Mouse (Mus musculus): ENCODE measurements around the gene 4933411K16Rik.
A peak's percentile ranks its signal among the peaks of the same experiment; 100 is the strongest.

The 4933411K16Rik gene

GRCm38 (mm10) chr19:42051948-42052347, at the start of gene 4933411K16Rik:
Gene 4933411K16Rik (plus strand): TSS chr19:42052248.
- DNase-seq (ENCODE audit: low read depth, low spot score) = no peak

GRCm38 (mm10) chr19:42004258-42004657, 47.8 kb upstream of the 4933411K16Rik start:
- no peak for DNase-seq (ENCODE audit: low read depth, low spot score)

GRCm38 (mm10) chr19:42005616-42006015, 46.4 kb upstream of the 4933411K16Rik start:
- no peak for DNase-seq (ENCODE audit: low read depth, low spot score)

- DNase-seq (ENCODE audit: low read depth, low spot score) = no peak
These were observed 45.5 kb upstream of the 4933411K16Rik start for GRCm38 (mm10) chr19:42006568-42006967.

DNA sequence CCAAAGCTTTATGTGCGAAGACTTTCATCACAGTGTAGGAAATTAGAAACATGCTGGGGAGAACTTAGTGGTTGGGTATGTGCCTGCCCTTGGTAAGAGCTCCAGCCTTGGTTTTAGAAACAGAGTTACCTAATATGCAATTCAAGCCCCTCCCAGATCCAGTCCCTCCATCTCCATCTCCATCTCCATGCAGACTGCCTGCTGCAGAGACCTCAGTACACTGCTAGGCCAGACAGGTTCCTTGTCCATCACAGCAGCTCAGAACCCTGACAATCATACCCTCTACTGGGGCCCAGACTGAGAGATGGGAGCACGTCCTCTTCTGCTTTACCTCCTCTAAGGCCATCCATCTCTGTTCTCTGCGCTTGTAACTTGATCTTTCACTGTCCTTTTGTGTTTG, 43.5 kb upstream of the 4933411K16Rik start:
- no peak for DNase-seq (ENCODE audit: low read depth, low spot score)

DNA sequence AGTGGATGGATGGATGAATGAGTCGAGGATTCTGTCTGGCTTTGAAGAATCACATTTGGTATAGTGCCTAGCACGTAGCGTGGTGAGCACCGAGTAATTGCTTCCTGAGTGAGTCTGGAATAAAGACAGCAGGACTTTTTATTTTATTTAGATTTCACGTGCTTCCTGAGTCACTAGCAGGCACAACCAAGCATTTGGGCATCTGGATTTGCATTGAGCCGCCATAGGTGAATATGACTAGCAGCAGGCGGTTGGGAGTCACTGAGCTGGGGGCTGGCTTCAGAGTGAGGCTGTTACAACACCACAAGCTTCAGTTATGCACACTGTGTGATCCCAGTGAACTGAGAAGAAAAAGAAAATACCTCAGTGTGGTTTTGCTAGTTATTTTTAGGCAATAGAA, 43.0 kb upstream of the 4933411K16Rik start:
- no peak for DNase-seq (ENCODE audit: low read depth, low spot score)

DNA sequence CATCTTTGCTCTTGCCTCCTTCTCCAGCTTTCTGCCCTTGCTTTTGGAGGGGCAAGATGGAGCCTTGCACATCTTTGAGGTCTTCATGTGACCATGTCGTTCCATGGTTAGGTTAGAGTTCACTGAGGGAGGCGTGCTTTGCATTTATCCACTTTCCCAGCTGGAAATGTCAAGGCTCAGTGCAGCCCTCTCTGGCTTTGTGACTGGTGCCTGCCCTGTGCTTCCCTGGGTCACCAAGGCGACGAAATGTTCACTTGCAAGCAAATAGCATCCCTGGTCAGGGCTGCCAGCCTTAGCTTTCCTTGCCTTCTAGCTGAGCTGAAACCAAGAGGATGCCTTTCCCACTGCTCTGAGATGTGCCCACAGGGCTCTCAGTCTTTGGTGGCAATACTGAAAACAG, 41.6 kb upstream of the 4933411K16Rik start:
- no peak for DNase-seq (ENCODE audit: low read depth, low spot score)

DNA sequence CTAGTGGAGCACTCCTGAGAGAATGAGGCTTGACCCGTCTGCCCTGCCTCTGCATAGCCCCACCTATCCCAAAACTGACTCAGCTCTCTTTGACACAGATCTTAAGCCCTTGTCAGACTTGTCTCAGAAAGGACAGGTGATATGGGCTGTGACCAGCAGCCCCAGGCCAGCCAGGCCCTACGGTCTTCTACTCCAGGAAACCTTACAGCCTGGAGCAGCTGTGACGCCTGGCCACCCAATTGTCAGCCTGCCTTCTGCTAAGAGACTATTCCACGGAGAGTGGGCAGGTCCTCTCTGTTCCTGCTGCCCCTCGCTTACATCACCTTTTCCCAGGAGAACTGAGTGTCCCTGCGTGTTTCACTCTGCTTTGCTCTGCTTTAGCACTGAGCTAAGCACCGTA, 40.9 kb upstream of the 4933411K16Rik start:
- no peak for DNase-seq (ENCODE audit: low read depth, low spot score)

DNA sequence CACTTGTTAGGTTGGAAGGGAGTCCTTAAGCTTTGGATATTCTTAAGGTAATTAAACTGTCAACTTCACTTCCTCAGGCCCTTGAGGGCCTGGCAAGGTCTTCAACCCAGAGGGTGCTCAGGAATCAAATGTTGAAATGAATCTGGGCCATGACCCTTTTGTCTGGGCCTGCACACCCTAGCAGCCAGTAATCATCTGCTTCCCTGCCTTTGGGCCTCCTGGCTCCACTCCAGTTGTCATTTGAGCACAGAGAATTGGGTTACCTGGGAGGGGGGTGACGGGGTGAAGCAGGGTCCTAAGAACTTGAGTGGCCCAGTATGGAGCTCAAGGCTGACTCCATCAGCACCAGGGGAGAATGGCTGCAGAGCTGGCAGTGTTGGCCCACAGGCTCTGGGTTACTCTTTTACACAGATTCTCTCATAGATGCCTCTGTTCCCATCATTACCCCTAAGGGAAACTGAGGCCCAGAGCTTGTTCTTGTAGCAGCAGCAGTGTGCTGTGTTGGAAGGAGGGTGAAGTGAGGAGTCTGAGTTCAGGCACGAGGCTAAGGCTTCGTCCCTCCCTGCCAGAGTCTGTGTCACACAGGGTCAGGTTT, 37.7 kb upstream of the 4933411K16Rik start:
- DNase-seq (ENCODE audit: low read depth, low spot score) = no peak

- DNase-seq (ENCODE audit: low read depth, low spot score) = no peak
These were observed 37.0 kb upstream of the 4933411K16Rik start for GRCm38 (mm10) chr19:42015001-42015400.

- DNase-seq (ENCODE audit: low read depth, low spot score) = no peak
These were observed 35.8 kb upstream of the 4933411K16Rik start for GRCm38 (mm10) chr19:42016251-42016650.

GRCm38 (mm10) chr19:42016840-42017239, 35.2 kb upstream of the 4933411K16Rik start:
- no peak for DNase-seq (ENCODE audit: low read depth, low spot score)

DNA sequence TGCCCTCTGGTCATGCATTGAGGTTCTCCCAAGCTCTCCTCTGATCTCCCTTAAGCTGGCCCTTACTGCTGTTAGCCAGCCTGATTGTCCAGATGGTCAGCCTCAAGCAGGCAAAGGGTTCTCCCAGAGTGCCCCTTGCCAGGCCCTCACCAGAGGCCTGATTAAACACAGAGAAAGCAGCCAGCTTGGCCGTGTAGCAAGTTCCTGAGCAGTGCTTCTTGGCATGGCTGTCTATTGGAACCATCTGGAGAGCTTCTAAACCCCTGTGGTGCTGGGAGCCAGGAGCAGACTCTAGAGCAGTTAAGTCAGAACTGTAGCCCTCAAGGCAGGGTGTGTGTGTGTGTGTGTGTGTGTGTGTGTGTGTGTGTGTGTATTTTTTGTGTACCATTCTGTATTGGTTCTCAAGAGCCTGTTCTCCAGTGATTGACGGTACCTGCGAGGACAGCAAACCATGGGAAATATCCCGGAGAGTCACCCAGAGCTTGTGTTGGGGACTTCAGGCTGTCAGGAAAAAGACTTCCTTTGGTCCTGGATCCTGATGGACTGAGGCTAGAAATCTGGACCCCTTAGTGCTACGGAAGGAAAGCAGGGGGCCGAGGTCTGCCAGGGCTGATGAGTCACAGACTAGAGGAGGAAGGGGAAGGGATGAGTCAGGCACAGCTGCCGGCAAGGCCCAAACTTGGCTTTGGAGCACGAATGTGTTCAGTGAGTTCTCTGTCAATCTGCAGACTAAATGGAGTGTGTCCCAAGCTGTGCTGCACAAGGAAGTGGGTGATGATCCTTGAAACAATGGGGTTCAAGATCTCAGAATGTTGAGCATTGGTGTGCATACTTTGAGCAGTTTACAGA, 34.4 kb upstream of the 4933411K16Rik start:
- no peak for DNase-seq (ENCODE audit: low read depth, low spot score)

- DNase-seq (ENCODE audit: low read depth, low spot score) = no peak
These were observed 33.0 kb upstream of the 4933411K16Rik start for GRCm38 (mm10) chr19:42019011-42019522.

DNA sequence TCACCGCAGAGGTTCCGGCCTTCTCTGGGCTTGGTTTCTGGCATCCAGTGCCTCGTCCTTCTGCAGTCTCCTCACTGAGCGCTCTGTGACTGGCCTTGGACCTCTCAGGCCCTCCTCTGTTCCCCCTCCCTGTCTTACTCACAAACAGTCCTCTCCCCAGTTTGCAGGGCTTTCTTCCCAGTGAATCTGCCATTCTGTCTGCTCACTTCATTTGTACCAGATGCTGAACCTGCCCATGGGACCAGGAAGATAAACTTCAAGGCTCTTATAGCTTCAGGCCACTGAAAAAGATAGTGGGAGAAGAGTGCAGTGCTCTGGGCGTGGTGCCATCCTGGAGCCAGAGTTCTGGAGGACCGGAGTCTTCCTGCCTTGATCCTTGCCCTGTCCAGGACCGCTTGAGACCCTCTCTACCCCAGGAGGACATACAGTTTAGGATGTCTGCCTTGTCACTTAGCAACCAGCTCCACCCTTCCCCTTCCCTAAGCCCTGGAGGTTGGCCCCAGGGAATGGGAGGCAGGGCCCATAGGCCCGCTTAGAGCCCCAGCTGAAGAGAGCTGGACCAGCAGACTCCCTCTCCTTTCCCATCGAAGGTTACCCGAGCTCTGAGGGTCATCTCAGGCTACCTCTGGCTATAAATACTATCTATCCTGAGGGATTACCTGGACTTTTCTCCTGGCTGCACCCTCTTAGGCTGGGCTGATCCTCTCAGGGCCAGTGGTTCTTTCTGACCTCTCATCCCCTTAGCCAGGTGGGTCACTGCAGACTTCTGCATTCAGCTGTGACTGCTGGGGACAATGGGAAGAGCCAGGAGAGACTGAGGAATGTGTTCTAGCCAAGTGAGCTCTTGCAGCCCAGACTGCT, 30.1 kb upstream of the 4933411K16Rik start:
- DNase-seq (ENCODE audit: low read depth, low spot score) = no peak

- no peak for DNase-seq (ENCODE audit: low read depth, low spot score)
These were observed 29.6 kb upstream of the 4933411K16Rik start for GRCm38 (mm10) chr19:42022542-42022848.

DNA sequence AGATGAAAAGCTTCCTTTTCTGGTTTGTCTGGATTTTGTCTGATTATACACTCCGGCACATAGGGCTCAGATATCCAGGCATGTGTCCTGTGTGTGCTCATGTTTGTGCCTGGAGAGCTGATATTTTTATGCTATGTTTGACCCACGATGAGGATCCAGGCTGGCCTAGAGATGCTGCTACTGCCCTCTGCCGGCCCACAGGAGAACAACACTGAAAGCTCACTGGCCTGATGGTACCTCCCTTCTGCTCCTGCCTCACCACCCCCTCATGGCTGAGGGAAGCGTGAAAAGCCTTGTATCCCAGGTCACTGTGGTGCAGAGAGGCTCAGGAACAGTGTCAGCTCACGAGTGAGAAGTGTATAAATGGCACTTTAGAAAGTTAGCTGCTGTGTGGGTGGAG, 25.9 kb upstream of the 4933411K16Rik start:
- DNase-seq (ENCODE audit: low read depth, low spot score) = peak; percentile 39

GRCm38 (mm10) chr19:42031112-42031511, 20.9 kb upstream of the 4933411K16Rik start:
- no peak for DNase-seq (ENCODE audit: low read depth, low spot score)

DNA sequence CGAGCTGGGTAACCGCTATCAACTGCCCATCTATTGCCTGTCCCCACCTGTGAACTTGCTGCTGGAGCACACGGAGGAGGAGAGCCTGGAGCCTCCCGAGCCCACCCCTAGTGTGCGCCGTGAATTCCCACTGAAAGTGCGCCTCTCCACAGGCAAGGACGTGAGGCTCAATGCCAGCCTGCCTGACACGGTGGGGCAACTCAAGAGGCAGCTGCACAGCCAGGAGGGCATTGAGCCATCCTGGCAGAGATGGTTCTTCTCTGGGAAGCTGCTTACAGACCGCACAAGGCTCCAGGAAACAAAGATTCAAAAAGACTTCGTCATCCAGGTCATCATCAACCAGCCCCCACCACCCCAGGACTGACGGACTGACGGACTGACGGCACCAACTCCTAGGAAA, 18.4 kb upstream of the 4933411K16Rik start:
- no peak for DNase-seq (ENCODE audit: low read depth, low spot score)

- DNase-seq (ENCODE audit: low read depth, low spot score) = no peak
These were observed 17.8 kb upstream of the 4933411K16Rik start for GRCm38 (mm10) chr19:42034146-42034775.

DNA sequence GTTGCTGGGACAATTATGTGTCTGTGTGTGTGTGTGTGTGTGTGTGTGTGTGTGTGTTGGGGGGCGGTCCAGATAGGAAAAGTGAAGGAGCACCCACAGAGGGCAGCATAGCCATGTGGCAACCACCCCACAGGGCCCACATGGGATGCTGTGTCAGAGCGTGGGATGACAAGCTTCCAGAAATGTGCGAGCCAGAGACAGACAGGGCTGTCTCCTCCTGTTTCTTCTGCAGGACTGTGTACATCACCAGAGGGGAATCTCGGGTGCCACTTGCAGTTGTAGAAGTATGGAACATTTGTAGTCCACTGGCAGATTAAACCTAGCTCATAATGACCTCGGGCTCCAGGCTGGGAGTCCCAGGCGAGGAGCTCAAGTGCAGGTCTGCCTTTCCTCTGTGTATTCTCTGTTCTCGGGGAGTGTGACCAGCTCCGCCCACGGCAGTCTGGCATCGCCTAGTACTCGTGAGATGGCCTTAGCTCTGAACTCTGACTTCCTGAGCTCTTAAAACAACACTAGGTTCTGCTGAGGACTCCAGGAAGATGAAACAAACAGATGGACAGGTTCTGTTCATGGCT, 17.1 kb upstream of the 4933411K16Rik start:
- no peak for DNase-seq (ENCODE audit: low read depth, low spot score)
